Mouse (Mus musculus): Measurements from ENCODE around the gene Exosc5. TPM values are rescaled to one million over a fixed set of nuclear protein-coding genes. Genes with fewer than 3 reads are reported as not detected.
A peak's percentile ranks its signal among the peaks of the same experiment; 100 is the strongest.

The Exosc5 gene
- total RNA-seq, 2 experiments from 2014 or later = 16.9 to 17.2 TPM

GRCm38 (mm10) chr7:25702350-25702749, 43.4 kb downstream of the Exosc5 start:
- DNase-seq = no peak
- intact Hi-C loops (cut with DNase I) = no loop called here

GRCm38 (mm10) chr7:25703793-25704494, 45.0 kb downstream of the Exosc5 start:
- intact Hi-C loops (cut with DNase I) = no loop called here
- DNase-seq = peak in 1 of 2 experiments; percentile 58

GRCm38 (mm10) chr7:25704716-25705364, 45.9 kb downstream of the Exosc5 start:
- intact Hi-C loops (cut with DNase I) = no loop called here

GRCm38 (mm10) chr7:25705801-25706251, 46.9 kb downstream of the Exosc5 start:
- peak in 1 of 2 experiments; percentile 61 for DNase-seq
- intact Hi-C loops (cut with DNase I) = no loop called here

More at GRCm38 (mm10) chr7:25704716-25705364, 45.9 kb downstream of the Exosc5 start:
- peak in 1 of 2 experiments; percentile 19 for DNase-seq

GRCm38 (mm10) chr7:25706578-25707170, 47.7 kb downstream of the Exosc5 start:
- no peak for DNase-seq
- intact Hi-C loops (cut with DNase I) = no loop called here

GRCm38 (mm10) chr7:25707581-25708292, 48.8 kb downstream of the Exosc5 start:
- DNase-seq = peak; percentile 59 to 66
- intact Hi-C loops (cut with DNase I) = loop anchor here (1.0 kb wide), 1 partner anchor 19 kb away; no protein-coding TSS in a partner anchor

GRCm38 (mm10) chr7:25709961-25710360, 51.0 kb downstream of the Exosc5 start:
- DNase-seq = peak in 1 of 2 experiments; percentile 61
- intact Hi-C loops (cut with DNase I) = no loop called here

- no peak for DNase-seq
- intact Hi-C loops (cut with DNase I) = no loop called here
Measured at GRCm38 (mm10) chr7:25710519-25711130, 51.7 kb downstream of the Exosc5 start.

- DNase-seq = no peak
- intact Hi-C loops (cut with DNase I) = no loop called here
Measured at GRCm38 (mm10) chr7:25711165-25711564, 52.2 kb downstream of the Exosc5 start.

- peak; percentile 68 to 70 for DNase-seq
- intact Hi-C loops (cut with DNase I) = no loop called here
Measured at GRCm38 (mm10) chr7:25711731-25712197, 52.8 kb downstream of the Exosc5 start.

- no peak for DNase-seq
- intact Hi-C loops (cut with DNase I) = no loop called here
Measured at GRCm38 (mm10) chr7:25712801-25713200, 53.8 kb downstream of the Exosc5 start.

- DNase-seq = no peak
- intact Hi-C loops (cut with DNase I) = no loop called here
Measured at GRCm38 (mm10) chr7:25714581-25714980, 55.6 kb downstream of the Exosc5 start.

- intact Hi-C loops (cut with DNase I) = no loop called here
- DNase-seq = no peak
Measured at GRCm38 (mm10) chr7:25715731-25716271, 56.8 kb downstream of the Exosc5 start.

- no peak for DNase-seq
- intact Hi-C loops (cut with DNase I) = no loop called here
Measured at GRCm38 (mm10) chr7:25717478-25717877, 58.5 kb downstream of the Exosc5 start.

- DNase-seq = peak; percentile 91 to 92
- intact Hi-C loops (cut with DNase I) = no loop called here
Measured at GRCm38 (mm10) chr7:25718788-25719417, 59.9 kb downstream of the Exosc5 start, which contains the start of gene Ccdc97. TSS of gene Ccdc97 (minus strand) at chr7:25719088.

- peak; percentile 81 to 89 for DNase-seq
- intact Hi-C loops (cut with DNase I) = no loop called here
Measured at GRCm38 (mm10) chr7:25719761-25720610, 61.0 kb downstream of the Exosc5 start.

- intact Hi-C loops (cut with DNase I) = loop anchor here (1.0 kb wide), 1 partner anchor 85 kb away; no protein-coding TSS in a partner anchor
Measured at GRCm38 (mm10) chr7:25720760-25721159, 61.8 kb downstream of the Exosc5 start.

More at GRCm38 (mm10) chr7:25720760-25721159, 61.8 kb downstream of the Exosc5 start:
- DNase-seq = no peak
